Comparison of ENCODE assay signal across 21 mouse cellular contexts in the genomic region with DNA sequence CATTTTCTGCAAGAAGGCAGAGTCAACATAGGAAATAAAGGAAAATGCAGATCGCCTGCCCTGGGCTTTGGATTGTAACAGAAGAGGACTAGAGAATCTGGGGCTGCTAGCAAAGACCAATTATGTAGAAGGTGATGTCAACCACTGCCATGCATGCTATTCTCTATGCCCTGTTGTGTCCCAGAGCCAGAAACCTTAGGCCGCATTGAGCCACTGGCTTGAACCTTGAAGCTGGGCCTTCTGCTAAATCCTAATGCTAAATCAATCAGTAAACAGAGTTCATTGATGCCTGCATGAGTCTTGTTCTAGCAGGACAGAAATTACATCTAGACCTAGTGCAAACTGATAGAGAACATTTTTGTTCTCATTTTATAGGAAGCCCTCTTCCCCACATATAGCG. TPM values are rescaled to one million over a fixed set of nuclear protein-coding genes. Genes with fewer than 3 reads are reported as not detected.
A peak's percentile ranks its signal among the peaks of the same experiment; 100 is the strongest.
DNase-seq lines count a peak whose midpoint lies in the region; ATAC-seq and TF ChIP-seq lines count a peak whose summit lies in the region.
"Had no signal": no experiment of that assay in that cellular context is flagged by ENCODE, and none has a peak within 500 bp of the region (broad histone marks: within the 10 kb centered on the region; RNA-seq: fewer than 3 reads in every experiment).

No protein-coding gene starts in this region.

- no peaks in the 10 kb centered on the region for H3K36me3 ChIP-seq in forebrain, embryonic 10.5 days (replicated peaks)
- no peaks in the 10 kb centered on the region for H3K36me3 ChIP-seq in forebrain, embryonic 12.5 days (replicated peaks)
- H3K36me3 ChIP-seq in hindbrain, embryonic 16.5 days (ENCODE audit: control insufficient read depth, insufficient read depth, low read length) = no peaks in the 10 kb centered on the region
- H3K36me3 ChIP-seq in midbrain, embryonic 15.5 days (replicated peaks) = no peaks in the 10 kb centered on the region
- H3K36me3 ChIP-seq: heart, embryonic 15.5 days; liver, embryonic 13.5 days; neural tube, embryonic 15.5 days; stomach, embryonic 15.5 days had no signal

- peaks cover 55% of the 10 kb centered on the region for H3K4me1 ChIP-seq in forebrain, embryonic 10.5 days
- H3K4me1 ChIP-seq in forebrain, embryonic 12.5 days = peaks cover 34% of the 10 kb centered on the region
- H3K4me1 ChIP-seq in hindbrain, embryonic 16.5 days (ENCODE audit: control insufficient read depth, insufficient read depth, low read depth, low read length) = peaks cover 2% of the 10 kb centered on the region; the same call in 1 of the 2 replicates
- peaks cover 18% of the 10 kb centered on the region for H3K4me1 ChIP-seq in midbrain, embryonic 15.5 days
- no peaks in the 10 kb centered on the region; the same call in 1 of the 2 replicates for H3K4me1 ChIP-seq in cerebellum, adult 2 months (ENCODE audit: control insufficient read depth, insufficient read depth, low read length)

- no peak for TF ChIP-seq POLR2A in brain, embryonic 14.5 days (IDR thresholded peaks at IDR 0.05; ENCODE audit: borderline replicate concordance, extremely low read depth, insufficient read depth, insufficient read length, poor library complexity, severe bottlenecking)
- TF ChIP-seq POLR2A in cerebellum, adult 2 months (IDR thresholded peaks at IDR 0.05; ENCODE audit: borderline replicate concordance, insufficient read depth, low read length) = no peak

- peaks cover 100% of the 10 kb centered on the region for H3K27me3 ChIP-seq in forebrain, embryonic 10.5 days (ENCODE audit: poor library complexity, severe bottlenecking)
- H3K27me3 ChIP-seq in forebrain, embryonic 12.5 days = peaks cover 99% of the 10 kb centered on the region
- H3K27me3 ChIP-seq in hindbrain, embryonic 16.5 days (replicated peaks; ENCODE audit: control insufficient read depth, insufficient read depth, low read length) = peaks cover 53% of the 10 kb centered on the region
- H3K27me3 ChIP-seq in midbrain, embryonic 15.5 days (replicated peaks) = peaks cover 57% of the 10 kb centered on the region
- peaks cover 37% of the 10 kb centered on the region for H3K27me3 ChIP-seq in cerebellum, adult 2 months (ENCODE audit: control insufficient read depth, insufficient read depth, low read length)

- H3K4me3 ChIP-seq in forebrain, embryonic 10.5 days = no peak overlapping the region
- no peak overlapping the region for H3K4me3 ChIP-seq in forebrain, embryonic 12.5 days (replicated peaks)
- H3K4me3 ChIP-seq in hindbrain, embryonic 16.5 days (ENCODE audit: low read length) = no peak overlapping the region; the same call in 1 of the 2 replicates
- H3K4me3 ChIP-seq in midbrain, embryonic 15.5 days = peak overlapping the region; percentile 43
- no peak overlapping the region for H3K4me3 ChIP-seq in cerebellum, adult 2 months (replicated peaks; ENCODE audit: insufficient read depth, low read depth, low read length)
- H3K4me3 ChIP-seq: heart, embryonic 15.5 days; liver, embryonic 13.5 days; neural tube, embryonic 15.5 days; stomach, embryonic 15.5 days had no signal

- WGBS in forebrain, embryonic 10.5 days = 7% methylated on average over 3 of the region's 3 CpGs
- WGBS in forebrain, embryonic 12.5 days = 8% methylated on average over 3 of the region's 3 CpGs
- WGBS in hindbrain, embryonic 16.5 days = 11% methylated on average over 3 of the region's 3 CpGs
- WGBS in midbrain, embryonic 15.5 days = 11% methylated on average over 3 of the region's 3 CpGs
- 34% methylated on average over 3 of the region's 3 CpGs for WGBS in cerebellum, adult 2 months

- no peak for ATAC-seq in forebrain, embryonic 12.5 days (ENCODE audit: low FRiP score)
- no peak for ATAC-seq in hindbrain, embryonic 16.5 days
- no peak for ATAC-seq in midbrain, embryonic 15.5 days (replicated peaks)
- ATAC-seq: activated CD4-positive, CD25-positive, alpha-beta regulatory T cell, adult 4 months; forebrain, embryonic 14.5 days had no signal

- H3K4me2 ChIP-seq in forebrain, embryonic 12.5 days = no peak overlapping the region
- H3K4me2 ChIP-seq in hindbrain, embryonic 16.5 days (ENCODE audit: low read length) = peak overlapping the region; percentile 19; the same call in 1 of the 2 replicates
- H3K4me2 ChIP-seq in midbrain, embryonic 15.5 days = peak overlapping the region; percentile 67
- H3K4me2 ChIP-seq: heart, embryonic 15.5 days; liver, embryonic 13.5 days; neural tube, embryonic 15.5 days; stomach, embryonic 15.5 days had no signal

- no peak for TF ChIP-seq CTCF in brain, embryonic 14.5 days (IDR thresholded peaks at IDR 0.05; ENCODE audit: borderline replicate concordance, extremely low read depth, insufficient read depth, insufficient read length)
- no peak for TF ChIP-seq CTCF in cerebellum, adult 2 months (IDR thresholded peaks at IDR 0.05; ENCODE audit: borderline replicate concordance, insufficient read depth, low read depth, low read length)

- no peaks in the 10 kb centered on the region for H3K9me3 ChIP-seq in forebrain, embryonic 10.5 days
- H3K9me3 ChIP-seq in forebrain, embryonic 12.5 days = no peaks in the 10 kb centered on the region
- no peaks in the 10 kb centered on the region for H3K9me3 ChIP-seq in hindbrain, embryonic 16.5 days (ENCODE audit: control insufficient read depth, low read length)
- H3K9me3 ChIP-seq in midbrain, embryonic 15.5 days = no peaks in the 10 kb centered on the region
- H3K9me3 ChIP-seq: heart, embryonic 15.5 days; liver, embryonic 13.5 days; neural tube, embryonic 15.5 days; stomach, embryonic 15.5 days had no signal

- no peak overlapping the region for H3K9ac ChIP-seq in forebrain, embryonic 12.5 days
- H3K9ac ChIP-seq in hindbrain, embryonic 16.5 days (ENCODE audit: low read depth, low read length) = no peak overlapping the region
- H3K9ac ChIP-seq in midbrain, embryonic 15.5 days = peak overlapping the region; percentile 38
- H3K9ac ChIP-seq: heart, embryonic 15.5 days; liver, embryonic 13.5 days; neural tube, embryonic 15.5 days; stomach, embryonic 15.5 days had no signal

- peak; percentile 23 for DNase-seq in forebrain, embryonic 10.5 days (ENCODE audit: extremely low spot score, low spot score)
- DNase-seq in brain, embryonic 14.5 days (ENCODE audit: low read depth) = peak; percentile 12
- DNase-seq in cerebellum, postnatal 36 days = no peak
- no peak for DNase-seq in right cerebral cortex, postnatal 25 days
- DNase-seq in cerebellum, adult 2 months = no peak
- DNase-seq: adrenal gland, postnatal 36 days; liver, embryonic 13.5 days; lung, postnatal 36 days; right cerebral cortex, adult 18-20 months; spleen, adult 18-20 months; thymus, postnatal 14 days had no signal

- H3K27ac ChIP-seq in forebrain, embryonic 10.5 days = no peak overlapping the region
- H3K27ac ChIP-seq in forebrain, embryonic 12.5 days = no peak overlapping the region
- H3K27ac ChIP-seq in hindbrain, embryonic 16.5 days (ENCODE audit: low read depth, low read length) = no peak overlapping the region; the same call in 1 of the 2 replicates
- peak overlapping the region; percentile 81 for H3K27ac ChIP-seq in midbrain, embryonic 15.5 days
- no peak overlapping the region for H3K27ac ChIP-seq in cerebellum, adult 2 months (ENCODE audit: insufficient read depth, low read length)
- H3K27ac ChIP-seq: heart, embryonic 15.5 days; liver, embryonic 13.5 days; neural tube, embryonic 15.5 days; stomach, embryonic 15.5 days had no signal

RNA-seq across cellular contexts. Expression of gene 9230102O04Rik, which starts 3.3 kb away (rescaled TPM):
- 0.54 TPM in 1 of 2 replicates, not detected in the other for polyA plus RNA-seq in forebrain, embryonic 10.5 days (2016; fragmentation: Nextera tagmentation; extraction: Ambion mirVana)
- polyA plus RNA-seq in forebrain, embryonic 12.5 days (2016; fragmentation: Nextera tagmentation; extraction: Ambion mirVana) = 0.50 TPM in 1 of 2 replicates, not detected in the other
- polyA plus RNA-seq in brain, embryonic 14.5 days (2012; rRNA removed) = 1.0 and 1.3 TPM in 2 replicates
- 0.35 and 1.1 TPM in 2 replicates for polyA plus RNA-seq in hindbrain, embryonic 16.5 days (2015; fragmentation: Nextera tagmentation; extraction: Ambion mirVana)
- 4.0 and 4.8 TPM in 2 replicates for polyA plus RNA-seq in midbrain, embryonic 15.5 days (2015; fragmentation: Nextera tagmentation; extraction: Ambion mirVana)
- polyA plus RNA-seq in cerebellum, adult 2 months (2012; rRNA removed) = not detected in 2 replicates
- polyA plus RNA-seq: embryonic facial prominence, embryonic 14.5 days; heart, embryonic 15.5 days; large intestine, adult 2 months; liver, embryonic 13.5 days; stomach, embryonic 15.5 days had no signal

RNA-seq across cellular contexts. Expression of gene Gata3, which starts 3.8 kb away (rescaled TPM):
- polyA plus RNA-seq in forebrain, embryonic 10.5 days (2016; fragmentation: Nextera tagmentation; extraction: Ambion mirVana) = 4.2 and 7.3 TPM in 2 replicates
- 3.2 and 10.9 TPM in 2 replicates for polyA plus RNA-seq in forebrain, embryonic 12.5 days (2016; fragmentation: Nextera tagmentation; extraction: Ambion mirVana)
- polyA plus RNA-seq in brain, embryonic 14.5 days (2012; rRNA removed) = 12.4 and 29.4 TPM in 2 replicates
- 27.2 and 33.8 TPM in 2 replicates for polyA plus RNA-seq in hindbrain, embryonic 16.5 days (2015; fragmentation: Nextera tagmentation; extraction: Ambion mirVana)
- polyA plus RNA-seq in midbrain, embryonic 15.5 days (2015; fragmentation: Nextera tagmentation; extraction: Ambion mirVana) = 99.1 and 116 TPM in 2 replicates
- 1.2 and 1.3 TPM in 2 replicates for polyA plus RNA-seq in cerebellum, adult 2 months (2012; rRNA removed)

RNA-seq across cellular contexts. Expression of gene 4930412O13Rik, which starts 5.0 kb away (rescaled TPM):
- 0.42 and 0.50 TPM in 2 replicates for polyA plus RNA-seq in forebrain, embryonic 10.5 days (2016; fragmentation: Nextera tagmentation; extraction: Ambion mirVana)
- 0.45 TPM in 1 of 2 replicates, not detected in the other for polyA plus RNA-seq in forebrain, embryonic 12.5 days (2016; fragmentation: Nextera tagmentation; extraction: Ambion mirVana)
- 1.6 and 2.6 TPM in 2 replicates for polyA plus RNA-seq in brain, embryonic 14.5 days (2012; rRNA removed)
- 0.28 and 0.47 TPM in 2 replicates for polyA plus RNA-seq in hindbrain, embryonic 16.5 days (2015; fragmentation: Nextera tagmentation; extraction: Ambion mirVana)
- polyA plus RNA-seq in midbrain, embryonic 15.5 days (2015; fragmentation: Nextera tagmentation; extraction: Ambion mirVana) = 1.3 and 2.2 TPM in 2 replicates
- polyA plus RNA-seq in cerebellum, adult 2 months (2012; rRNA removed) = 0.30 TPM in 1 of 2 replicates, not detected in the other
- polyA plus RNA-seq: forebrain, embryonic 14.5 days; large intestine, adult 2 months; liver, embryonic 13.5 days; stomach, embryonic 15.5 days had no signal

Comparison
In these comparisons a context has a peak if more than half of its experiments do, and no peak if none do; other contexts are left out.
1. DNase-seq: peak in forebrain, embryonic 10.5 days (single experiment) and brain, embryonic 14.5 days (single experiment); none in cerebellum, postnatal 36 days (0 of 2), right cerebral cortex, postnatal 25 days (single experiment) and cerebellum, adult 2 months (0 of 2).